Mouse (Mus musculus): ENCODE results near the gene Gjd3.

Gene Gjd3

GRCm38 (mm10) chr11:98961766-98962165, 21.1 kb downstream of the Gjd3 start:
- DNase-seq = no peak

- DNase-seq = no peak
These were observed 21.7 kb downstream of the Gjd3 start for GRCm38 (mm10) chr11:98961051-98961592.

GRCm38 (mm10) chr11:98960313-98960906, 22.4 kb downstream of the Gjd3 start:
- DNase-seq = peak in 1 of 2 experiments; percentile 60

GRCm38 (mm10) chr11:98959437-98960312, 23.1 kb downstream of the Gjd3 start:
- peak; percentile 82 to 85 for DNase-seq

GRCm38 (mm10) chr11:98956340-98956739, 26.5 kb downstream of the Gjd3 start:
- no peak for DNase-seq

- DNase-seq = no peak
These were observed 27.0 kb downstream of the Gjd3 start for GRCm38 (mm10) chr11:98955707-98956235.

- no peak for DNase-seq
These were observed 27.8 kb downstream of the Gjd3 start for GRCm38 (mm10) chr11:98954801-98955706.

GRCm38 (mm10) chr11:98954373-98954772, 28.4 kb downstream of the Gjd3 start:
- DNase-seq = peak; percentile 66 to 73

- no peak for DNase-seq
These were observed 28.9 kb downstream of the Gjd3 start for GRCm38 (mm10) chr11:98953835-98954320.

GRCm38 (mm10) chr11:98953361-98953760, 29.5 kb downstream of the Gjd3 start:
- DNase-seq = no peak

GRCm38 (mm10) chr11:98952736-98953135, 30.1 kb downstream of the Gjd3 start:
- DNase-seq = no peak

GRCm38 (mm10) chr11:98952111-98952510, 30.7 kb downstream of the Gjd3 start:
- no peak for DNase-seq

GRCm38 (mm10) chr11:98951026-98951906, 31.6 kb downstream of the Gjd3 start:
- peak; percentile 94 to 98 for DNase-seq

GRCm38 (mm10) chr11:98950484-98950883, 32.3 kb downstream of the Gjd3 start:
- DNase-seq = no peak

- peak; percentile 75 to 82 for DNase-seq
These were observed 32.8 kb downstream of the Gjd3 start for GRCm38 (mm10) chr11:98949958-98950460.

GRCm38 (mm10) chr11:98949242-98949957, 33.4 kb downstream of the Gjd3 start:
- no peak for DNase-seq

GRCm38 (mm10) chr11:98947969-98948569, 34.7 kb downstream of the Gjd3 start:
- DNase-seq = no peak

- DNase-seq = peak; percentile 95 to 96
These were observed 37.2 kb downstream of the Gjd3 start for GRCm38 (mm10) chr11:98945605-98945977.

- no peak for DNase-seq
These were observed 37.8 kb downstream of the Gjd3 start for GRCm38 (mm10) chr11:98944897-98945604.
